Mouse (Mus musculus): ENCODE results near the gene Gm20820. TPM values are rescaled to one million over a fixed set of nuclear protein-coding genes. Genes with fewer than 3 reads are reported as not detected.
"Not testable (repeated sequence)": the region's sequence is repeated elsewhere in the genome, so short reads cannot be mapped to it uniquely, and the experiment has no call there.

The Gm20820 gene
- total RNA-seq (2021), result not detected

GRCm38 (mm10) chrY:86061472-86061871 lies at the start of gene Gm20820:
Gene Gm20820 (plus strand): TSS chrY:86061772.
- DNase-seq (ENCODE audit: extremely low spot score in 1 of 2, low spot score in 1 of 2), result not testable (repeated sequence)

Measured in layer of hippocampus, postnatal 25 days (tissue).